Mouse (Mus musculus): ENCODE results near the gene Poll.

Gene Poll

GRCm38 (mm10) chr19:45560153-45560890 lies at the start of gene Poll, which contains the start of gene Gm17018:
Gene Poll (minus strand): TSS chr19:45560531.
Gene Gm17018 (plus strand): TSS chr19:45560615.
- DNase-seq (ENCODE audit: low spot score), result peak; percentile 89

DNA sequence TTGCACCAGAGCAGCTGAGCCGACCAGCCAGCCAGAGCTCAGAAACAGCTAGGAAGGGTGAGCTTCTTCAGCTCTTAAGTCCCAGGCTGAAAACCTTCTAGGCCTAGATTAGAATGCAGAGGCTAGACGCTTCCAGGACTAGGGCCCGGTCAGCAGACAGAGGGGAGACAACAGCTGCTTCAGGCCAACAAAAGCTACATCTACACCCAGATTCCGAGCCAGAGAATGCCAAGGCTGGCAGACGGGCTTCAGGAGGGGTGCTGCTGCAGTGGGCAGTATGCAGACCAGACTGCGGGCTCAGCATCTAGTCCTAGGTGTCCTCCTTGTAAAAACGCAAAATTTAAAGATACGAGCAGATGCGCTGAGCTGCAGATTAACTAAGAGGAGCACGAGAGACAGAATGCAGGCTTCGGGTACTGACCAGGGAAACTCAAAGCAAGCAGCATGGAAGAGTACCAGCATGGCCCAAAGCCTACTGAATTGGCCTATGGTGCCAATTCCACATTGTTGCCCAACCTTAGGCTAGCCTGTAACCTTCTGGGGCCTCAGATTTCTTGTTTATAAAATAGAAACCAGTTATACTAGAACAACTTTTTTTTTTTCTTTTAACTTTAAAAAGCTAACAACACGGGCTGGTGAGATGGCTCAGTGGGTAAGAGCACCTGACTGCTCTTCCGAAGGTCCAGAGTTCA lies 48.5 kb upstream of the Poll start:
- DNase-seq (ENCODE audit: low spot score), result peak; percentile 90

GRCm38 (mm10) chr19:45607479-45607878 lies 47.1 kb upstream of the Poll start:
- no peak for DNase-seq (ENCODE audit: low spot score)

DNA sequence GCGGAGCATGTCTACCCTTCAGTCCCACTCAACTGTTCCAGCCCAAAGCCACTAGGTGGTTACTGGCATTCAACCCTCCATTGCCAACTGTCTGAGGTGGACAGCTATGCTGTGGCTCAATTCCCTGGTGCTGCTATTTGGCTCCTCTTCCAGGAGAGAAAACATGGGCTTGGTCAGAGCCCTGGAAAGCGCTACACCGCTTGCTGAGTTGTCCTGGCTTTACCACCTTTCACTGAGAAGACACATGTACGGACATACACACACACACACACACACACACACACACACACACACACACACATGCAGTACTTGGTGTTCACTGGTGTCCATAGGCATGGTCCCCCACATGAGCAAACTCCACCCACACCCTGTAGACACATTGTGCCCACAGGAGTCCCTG lies 46.4 kb upstream of the Poll start:
- DNase-seq (ENCODE audit: low spot score), result no peak

- DNase-seq (ENCODE audit: low spot score), result no peak
Observed at GRCm38 (mm10) chr19:45602606-45603005, 42.3 kb upstream of the Poll start.

GRCm38 (mm10) chr19:45597106-45597505 lies 36.8 kb upstream of the Poll start:
- no peak for DNase-seq (ENCODE audit: low spot score)

GRCm38 (mm10) chr19:45596434-45596833 lies 36.1 kb upstream of the Poll start:
- no peak for DNase-seq (ENCODE audit: low spot score)

- DNase-seq (ENCODE audit: low spot score), result peak; percentile 23
Observed at GRCm38 (mm10) chr19:45596019-45596418, 35.7 kb upstream of the Poll start.

- DNase-seq (ENCODE audit: low spot score), result no peak
Observed at GRCm38 (mm10) chr19:45595481-45595880, 35.1 kb upstream of the Poll start.

DNA sequence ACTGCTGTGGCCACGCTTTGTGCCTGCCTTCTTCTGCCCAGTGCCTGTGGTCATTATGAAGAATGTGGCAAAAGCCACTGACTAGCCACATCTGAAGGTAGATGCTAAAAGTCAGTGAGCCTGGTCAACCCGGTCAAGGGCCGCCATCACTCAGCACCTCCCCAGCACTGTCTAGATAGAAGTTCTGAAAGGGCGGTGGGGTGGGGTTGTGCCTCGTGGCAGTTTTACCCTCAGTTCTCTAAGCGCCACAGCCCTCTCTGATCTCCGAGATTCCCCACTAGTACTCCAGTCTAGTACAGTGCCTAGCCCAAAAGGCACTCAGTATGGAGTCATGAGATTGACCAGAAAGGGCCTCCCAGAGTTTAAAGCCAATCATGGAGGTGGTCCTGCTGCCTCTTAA lies 33.7 kb upstream of the Poll start:
- no peak for DNase-seq (ENCODE audit: low spot score)

GRCm38 (mm10) chr19:45592916-45593315 lies 32.6 kb upstream of the Poll start:
- DNase-seq (ENCODE audit: low spot score), result no peak

- peak; percentile 96 for DNase-seq (ENCODE audit: low spot score)
Observed at GRCm38 (mm10) chr19:45591704-45592103, 31.4 kb upstream of the Poll start.

DNA sequence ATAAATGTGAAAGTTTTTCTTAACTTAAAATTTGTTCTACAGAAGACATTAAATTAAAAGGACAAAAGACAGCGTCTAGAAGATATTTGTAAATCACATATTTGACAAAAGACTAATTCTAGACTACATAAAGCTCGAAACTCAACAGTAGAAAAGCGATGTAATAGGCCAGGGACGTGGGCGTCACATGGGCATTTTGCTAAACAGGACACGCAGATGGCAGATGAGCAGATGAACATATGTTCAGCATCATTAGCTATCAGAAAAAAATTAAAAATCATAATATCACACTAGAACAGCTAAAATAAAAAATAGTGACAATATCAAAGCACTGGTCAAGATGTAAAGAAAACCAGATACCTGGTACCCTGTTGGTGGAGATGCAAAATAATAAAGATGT lies 29.4 kb upstream of the Poll start:
- DNase-seq (ENCODE audit: low spot score), result no peak

DNA sequence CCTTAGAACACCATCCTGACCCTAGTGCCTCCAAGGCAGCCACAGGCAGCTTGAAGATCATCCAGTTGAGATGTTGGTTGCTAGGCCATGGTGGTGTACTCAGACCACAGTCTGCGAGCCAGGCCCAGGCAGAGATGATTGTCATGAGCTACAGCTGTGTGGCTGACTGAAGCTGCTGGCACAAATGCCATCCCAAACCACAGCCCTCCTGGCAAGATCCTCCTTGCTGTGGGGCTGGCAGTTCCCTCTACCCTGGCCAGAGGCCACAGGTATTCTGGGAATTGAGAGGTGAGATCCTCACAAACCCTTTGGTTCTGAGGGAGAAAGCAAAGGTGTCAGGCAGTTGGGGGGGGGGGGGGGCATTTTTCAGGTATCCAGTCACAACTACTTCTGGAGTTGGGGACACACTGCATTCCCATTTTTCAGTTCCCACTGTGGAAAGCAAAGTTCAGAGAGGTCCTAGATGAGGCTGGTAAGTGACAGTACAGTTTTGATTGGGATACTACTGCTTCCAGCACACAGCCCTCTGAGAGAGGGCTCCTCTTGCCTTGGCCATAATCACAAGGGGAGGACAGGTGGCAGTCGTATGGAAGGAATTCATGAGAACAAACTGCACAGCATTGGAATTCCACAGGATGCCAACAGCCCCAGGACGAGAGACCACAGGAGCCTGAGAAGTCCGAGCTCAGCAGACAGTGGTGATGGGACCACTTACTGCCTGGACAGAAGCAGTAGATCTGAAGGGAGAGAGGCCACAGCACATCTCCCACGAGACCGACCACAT lies 27.4 kb upstream of the Poll start:
- DNase-seq (ENCODE audit: low spot score), result no peak

DNA sequence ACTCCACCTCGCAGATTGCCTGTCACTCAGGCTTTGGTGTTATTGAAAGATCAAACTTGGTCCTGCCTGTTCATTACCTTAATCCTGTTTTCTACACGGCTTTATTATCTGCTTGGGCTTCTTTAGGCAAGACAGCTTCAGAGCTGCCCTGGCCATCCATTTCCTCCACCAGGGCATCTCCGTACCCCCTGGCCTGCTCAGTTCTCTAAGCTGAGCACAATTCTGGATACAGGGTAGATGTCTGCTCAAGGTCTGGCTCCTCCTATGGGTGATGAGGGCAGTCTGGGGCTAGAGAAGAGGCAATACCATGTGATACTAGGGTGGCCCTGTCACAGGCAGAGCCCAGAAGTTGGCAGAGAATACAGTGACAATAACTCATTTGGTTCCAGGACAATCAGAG lies 26.5 kb upstream of the Poll start:
- DNase-seq (ENCODE audit: low spot score), result no peak

DNA sequence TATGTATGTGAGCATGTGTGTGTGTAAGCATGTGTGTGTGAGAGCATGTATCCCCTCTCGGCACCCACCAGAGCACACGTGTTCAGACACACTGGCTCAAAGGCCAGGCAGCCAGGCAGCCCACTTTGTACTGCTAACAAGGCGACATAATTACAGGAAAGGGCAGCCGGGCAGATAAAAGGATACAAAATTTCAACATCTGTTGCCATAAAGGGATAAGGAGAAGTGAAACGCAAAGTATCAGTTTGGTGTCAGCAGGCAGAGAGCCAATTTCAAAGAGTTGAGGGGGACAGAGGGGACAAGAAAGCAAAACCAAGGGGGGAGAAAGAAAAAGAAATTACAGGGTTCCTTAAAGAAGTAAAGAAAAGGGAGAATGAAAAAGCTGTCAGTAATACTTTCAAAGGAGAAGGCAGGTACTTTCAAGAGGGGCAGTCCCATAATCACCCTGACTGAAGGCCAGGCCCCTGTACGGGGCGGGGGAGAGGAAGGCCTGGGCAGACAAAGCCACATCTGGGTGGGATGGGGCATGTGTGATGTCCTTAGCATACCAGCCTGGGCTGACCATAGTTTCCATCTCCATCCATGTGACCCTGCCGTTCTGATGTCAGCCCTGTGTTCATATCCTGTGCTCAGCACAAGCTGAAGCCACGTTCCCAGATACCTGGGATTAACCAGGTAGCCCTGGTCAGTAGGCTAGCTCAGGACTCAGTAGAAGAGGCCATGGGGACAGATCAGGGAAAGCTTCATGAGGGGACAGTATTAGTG lies 24.7 kb upstream of the Poll start:
- DNase-seq (ENCODE audit: low spot score), result no peak

GRCm38 (mm10) chr19:45583136-45583535 lies 22.8 kb upstream of the Poll start:
- no peak for DNase-seq (ENCODE audit: low spot score)

GRCm38 (mm10) chr19:45582161-45582560 lies 21.8 kb upstream of the Poll start:
- DNase-seq (ENCODE audit: low spot score), result no peak

GRCm38 (mm10) chr19:45581257-45581656 lies 20.9 kb upstream of the Poll start:
- DNase-seq (ENCODE audit: low spot score), result peak; percentile 73

- DNase-seq (ENCODE audit: low spot score), result no peak
Observed at GRCm38 (mm10) chr19:45580235-45580634, 19.9 kb upstream of the Poll start.

GRCm38 (mm10) chr19:45579416-45579815 lies 19.1 kb upstream of the Poll start:
- DNase-seq (ENCODE audit: low spot score), result no peak

DNA sequence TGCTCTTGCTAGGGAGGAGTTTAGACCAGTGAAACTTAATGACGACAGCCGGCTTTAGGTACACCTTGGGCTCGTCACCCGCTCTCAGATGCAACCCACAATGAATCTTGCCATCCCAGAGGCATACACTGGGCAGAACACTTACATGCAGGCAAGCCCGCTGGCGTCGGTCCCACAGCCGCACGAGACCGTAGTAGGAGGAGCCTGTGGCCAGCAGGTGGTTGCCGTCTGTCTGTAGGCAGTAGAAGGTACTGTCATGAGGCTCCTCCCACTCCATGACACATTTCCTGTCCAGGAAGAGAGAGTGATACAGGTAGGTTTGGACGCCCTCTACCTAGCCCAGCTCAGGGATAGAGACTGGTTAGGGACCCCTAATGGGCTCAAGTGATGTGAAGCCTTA lies 18.6 kb upstream of the Poll start:
- no peak for DNase-seq (ENCODE audit: low spot score)
